Mouse (Mus musculus) limb, embryonic 12.5 days (tissue): ENCODE results near the gene Rbm15b. TPM values are rescaled to one million over a fixed set of nuclear protein-coding genes. Genes with fewer than 3 reads are reported as not detected.
A peak's percentile ranks its signal among the peaks of the same experiment; 100 is the strongest.

Experiments
- ATAC-seq: fragments of 200-750 bp; cut with Nextera tagmentation; 2 replicates; pipeline ENCODE4 v1.8.0; 2017; ENCODE audit warnings: low read depth, moderate TSS enrichment; ENCODE audit not compliant: insufficient number of reproducible peaks, insufficient read depth, low FRiP score, low TSS enrichment
- H3K27ac ChIP-seq: fragments of 300-500 bp; sonication (generic); 2 replicates; pipeline ENCODE4 v1.5.1; 2016; ENCODE audit warnings: mild to moderate bottlenecking, moderate library complexity
- H3K27me3 ChIP-seq: fragments of 300-500 bp; sonication (generic); 2 replicates; pipeline ENCODE4 v1.6.1; 2016; ENCODE audit warnings: mild to moderate bottlenecking, moderate library complexity
- H3K36me3 ChIP-seq: fragments of 300-500 bp; sonication (generic); 2 replicates; pipeline ENCODE4 v1.6.1; 2016; ENCODE audit warnings: mild to moderate bottlenecking, moderate library complexity
- H3K4me1 ChIP-seq: fragments of 300-500 bp; sonication (generic); replicated peaks from 2 replicates; pipeline ENCODE4 v1.6.1; 2016
- H3K4me2 ChIP-seq: fragments of 300-500 bp; sonication (generic); 2 replicates; pipeline ENCODE4 v1.6.1; 2016; ENCODE audit warnings: mild to moderate bottlenecking, moderate library complexity
- H3K4me3 ChIP-seq: fragments of 300-500 bp; sonication (generic); replicated peaks from 2 replicates; pipeline ENCODE4 v1.5.1; 2016; ENCODE audit warnings: mild to moderate bottlenecking
- H3K9ac ChIP-seq: fragments of 300-500 bp; sonication (generic); replicated peaks from 2 replicates; pipeline ENCODE4 v1.6.1; 2016; ENCODE audit warnings: mild to moderate bottlenecking, moderate library complexity
- H3K9me3 ChIP-seq: fragments of 300-500 bp; sonication (generic); 2 replicates; pipeline ENCODE4 v1.6.1; 2016; ENCODE audit warnings: mild to moderate bottlenecking, moderate library complexity
- WGBS: fragments of 180-500 bp; shearing (Covaris S2); methylation state at CpG from one replicate; pipeline ENCODE4 v1.1.7; 2016; 5-methylcytosine and 5-hydroxymethylcytosine counted together
- polyA plus RNA-seq: library from polyadenylated mRNA; unstranded; fragments of >200 nt; fragmentation: Nextera tagmentation; extraction: Ambion mirVana; gene quantifications from 2 replicates; pipeline ENCODE4 v1.2.1, GENCODE M21; 2016

The Rbm15b gene
- polyA plus RNA-seq, 1 experiment from 2014 or later, result 25.9 TPM

DNA sequence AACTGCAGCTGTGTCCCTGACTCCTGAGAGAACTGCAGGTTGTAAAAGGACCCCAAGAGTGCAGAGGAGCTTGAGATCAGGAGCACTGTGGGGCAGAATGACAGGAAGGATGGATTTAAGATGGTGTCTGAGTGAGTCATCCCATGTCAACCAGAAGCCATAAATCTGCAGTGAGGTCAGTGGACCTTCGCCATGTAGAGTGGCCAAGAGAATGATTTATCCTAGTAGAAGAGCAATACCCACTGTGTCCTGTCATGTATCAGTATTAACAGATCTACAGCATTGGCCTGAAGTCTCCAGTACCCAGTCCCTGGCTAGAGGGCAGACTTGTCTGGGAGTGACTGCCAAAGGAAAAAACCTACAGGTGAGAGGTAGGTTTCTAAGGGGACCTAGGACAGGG lies 11.7 kb upstream of the Rbm15b start:
- ATAC-seq, result no peak
- Histone ChIP-seq H3K36me3 (no peaks in the 10 kb centered on the region), H3K9ac (no peak overlapping the region), H3K4me2 (no peak overlapping the region), H3K27me3 (no peaks in the 10 kb centered on the region), H3K4me1 (no peaks in the 10 kb centered on the region), H3K9me3 (no peaks in the 10 kb centered on the region), H3K4me3 (no peak overlapping the region), H3K27ac (no peak overlapping the region)
- WGBS, result 72% methylated on average over 1 of the region's 1 CpGs

DNA sequence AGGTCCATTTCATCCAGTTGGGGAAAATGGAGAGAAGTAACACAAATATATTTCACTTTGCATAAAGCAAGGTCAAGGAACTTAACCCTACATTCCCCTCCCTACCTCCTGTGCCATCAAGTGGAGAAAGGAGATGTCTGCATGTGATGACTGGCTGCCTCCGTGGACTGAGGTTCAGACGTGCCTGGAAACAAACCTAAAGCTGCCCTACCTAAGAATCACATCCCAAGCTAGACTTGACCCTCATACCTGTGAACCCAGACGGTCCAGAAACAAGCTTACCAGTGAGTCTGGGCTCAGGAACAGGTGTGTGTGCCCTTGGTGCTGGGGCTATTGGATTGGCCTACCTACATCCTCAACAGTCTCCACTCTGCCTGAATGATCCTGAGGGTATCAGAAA lies 6.1 kb upstream of the Rbm15b start:
- Histone ChIP-seq H3K4me1 (peaks cover 26% of the 10 kb centered on the region), H3K27me3 (no peaks in the 10 kb centered on the region), H3K9ac (no peak overlapping the region), H3K4me3 (0 out of 2 replicates have a peak overlapping the region, but pooled peaks have one; percentile 1), H3K4me2 (peak overlapping the region; percentile 78), H3K27ac (no peak overlapping the region), H3K36me3 (peaks cover 25% of the 10 kb centered on the region), H3K9me3 (no peaks in the 10 kb centered on the region)
- WGBS, result 53% methylated on average over 3 of the region's 3 CpGs
- ATAC-seq, result no peak

DNA sequence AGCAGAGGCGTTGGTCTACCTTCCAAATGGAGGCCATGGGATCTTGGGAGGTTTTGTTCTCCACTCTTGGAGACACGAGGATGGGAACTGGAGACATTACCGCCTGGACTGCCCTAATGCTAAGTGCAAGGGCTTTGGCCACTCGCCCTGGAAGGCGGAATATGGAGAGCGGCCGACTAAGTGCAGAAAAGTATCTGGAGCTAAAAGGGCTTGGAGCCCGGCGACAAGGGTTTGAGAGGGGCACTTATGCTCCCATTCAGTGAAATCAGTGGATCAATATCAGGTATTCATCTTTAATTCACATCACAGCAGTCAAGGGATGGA lies 5.3 kb upstream of the Rbm15b start:
- Histone ChIP-seq H3K27me3 (no peaks in the 10 kb centered on the region), H3K4me1 (peaks cover 32% of the 10 kb centered on the region), H3K27ac (peak overlapping the region; percentile 91), H3K9ac (peak overlapping the region; percentile 75), H3K36me3 (peaks cover 33% of the 10 kb centered on the region), H3K4me2 (peak overlapping the region; percentile 78), H3K9me3 (no peaks in the 10 kb centered on the region), H3K4me3 (peak overlapping the region; percentile 93)
- no peak for ATAC-seq
- WGBS, result 1% methylated on average over 9 of the region's 9 CpGs

DNA sequence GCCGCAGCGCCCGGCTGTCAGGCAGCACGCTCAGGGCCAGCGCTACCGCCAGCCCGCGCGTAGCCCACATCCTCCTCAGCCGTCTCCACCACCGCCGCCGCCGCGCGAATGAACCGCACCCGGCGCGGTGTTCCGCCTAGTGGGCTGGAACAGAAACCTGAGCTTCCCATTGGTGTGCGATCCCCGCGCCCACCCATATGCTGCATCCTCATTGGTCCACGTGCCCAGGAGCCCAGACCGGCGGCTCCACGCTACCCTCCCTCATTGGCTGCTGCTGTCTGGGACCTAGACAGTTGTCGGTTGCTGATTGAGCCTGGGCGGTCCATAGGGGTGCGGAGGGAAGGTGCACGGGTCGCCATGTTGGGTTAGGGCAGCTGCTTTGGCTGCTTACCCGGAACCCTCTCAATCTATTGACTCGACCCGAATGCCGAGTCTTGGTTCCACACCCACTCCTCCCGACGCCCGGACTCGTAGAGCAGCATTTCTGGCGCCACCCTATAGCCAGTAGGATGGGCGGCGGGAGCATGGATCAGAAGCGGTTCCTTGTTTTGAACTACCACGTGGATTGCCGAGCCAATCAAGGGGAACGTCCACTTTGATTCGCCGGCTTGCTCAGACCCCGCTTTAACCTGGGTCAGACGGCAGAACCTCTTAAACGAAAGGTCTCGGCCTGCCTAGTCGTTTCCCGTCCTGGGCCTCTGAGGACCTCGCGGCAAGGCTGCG lies 4.8 kb upstream of the Rbm15b start, which contains the start of gene Manf:
TSS of gene Manf (minus strand) at position 151 of the 723 bp plus-strand sequence.
- Histone ChIP-seq H3K4me2 (peak within 1 kb of the TSS; percentile 78), H3K9me3 (no peaks in the 10 kb centered on the region), H3K36me3 (peaks cover 34% of the 10 kb centered on the region), H3K27ac (peak within 1 kb of the TSS; percentile 91), H3K4me3 (peak within 1 kb of the TSS; percentile 93), H3K4me1 (peaks cover 36% of the 10 kb centered on the region), H3K9ac (peak within 1 kb of the TSS; percentile 89), H3K27me3 (no peaks in the 10 kb centered on the region)
- ATAC-seq, result peak; percentile 99
- under 1% methylated on average over 59 of the region's 59 CpGs for WGBS

DNA sequence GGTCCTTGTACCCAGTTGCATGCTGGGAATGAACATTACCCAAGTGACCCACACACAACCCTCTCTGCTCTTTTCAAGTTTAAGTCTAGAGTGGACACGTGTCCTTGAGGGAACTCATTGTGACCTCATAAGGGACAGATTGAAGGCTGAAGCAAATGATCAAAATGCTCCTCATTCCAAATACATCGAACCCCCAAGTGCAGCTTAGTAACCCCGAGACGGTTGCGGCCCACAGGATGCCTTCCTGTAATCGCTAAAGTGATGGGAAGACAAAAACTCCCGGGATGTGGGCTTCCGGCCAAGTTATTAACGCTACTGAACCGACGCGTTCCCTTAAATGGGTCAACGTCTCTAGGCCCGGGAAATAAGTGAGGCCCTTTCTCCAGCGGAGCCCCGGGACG lies 4.1 kb upstream of the Rbm15b start:
- WGBS, result 1% methylated on average over 17 of the region's 17 CpGs
- Histone ChIP-seq H3K36me3 (peaks cover 34% of the 10 kb centered on the region), H3K9me3 (no peaks in the 10 kb centered on the region), H3K9ac (peak overlapping the region; percentile 89), H3K4me2 (peak overlapping the region; percentile 65), H3K27ac (peak overlapping the region; percentile 90), H3K27me3 (no peaks in the 10 kb centered on the region), H3K4me1 (peaks cover 36% of the 10 kb centered on the region), H3K4me3 (peak overlapping the region; percentile 93)
- no peak for ATAC-seq

DNA sequence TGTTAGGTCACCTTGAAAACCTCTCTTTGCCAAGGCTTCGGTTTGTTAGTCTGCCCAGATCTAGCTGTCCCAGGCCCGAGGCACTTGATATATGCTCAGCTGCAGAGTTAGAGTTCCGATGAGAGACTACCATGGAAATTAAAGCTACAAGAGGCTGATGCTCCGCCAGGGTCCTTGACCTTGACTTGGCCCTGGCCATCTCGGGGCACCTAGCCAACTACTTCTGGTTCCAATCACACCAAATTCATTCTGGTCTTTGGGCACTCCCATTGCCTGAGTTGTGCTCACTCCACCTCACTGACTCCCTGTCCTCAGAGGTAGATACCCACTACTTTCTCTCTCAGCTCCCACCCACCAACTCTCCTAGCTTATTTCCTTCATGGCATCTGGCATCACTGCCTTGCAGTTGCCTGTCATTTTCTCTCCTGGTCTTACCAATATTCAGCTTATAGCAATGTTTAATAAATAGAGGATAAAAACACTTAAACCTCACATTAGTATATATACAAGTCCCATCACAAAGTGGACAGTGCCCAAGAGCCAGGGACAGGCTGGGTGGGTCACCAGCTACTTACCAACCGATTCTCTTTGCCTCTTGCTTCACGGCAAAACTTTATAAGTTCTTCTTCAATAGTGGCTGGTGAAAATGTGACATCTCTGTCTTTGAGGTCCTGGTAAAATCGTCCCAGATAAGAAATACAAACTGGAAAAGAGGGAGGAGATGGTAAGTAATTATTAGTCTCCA lies 3.4 kb upstream of the Rbm15b start:
- H3K27ac ChIP-seq, result no peak overlapping the region
- H3K4me3 ChIP-seq, result peak overlapping the region; percentile 93
- peaks cover 36% of the 10 kb centered on the region for H3K4me1 ChIP-seq
- peaks cover 34% of the 10 kb centered on the region for H3K36me3 ChIP-seq
- WGBS, result 68% methylated on average over 8 of the region's 8 CpGs
- H3K4me2 ChIP-seq, result peak overlapping the region; percentile 65
- no peaks in the 10 kb centered on the region for H3K9me3 ChIP-seq
- peak overlapping the region; percentile 89 for H3K9ac ChIP-seq
- no peak for ATAC-seq
- H3K27me3 ChIP-seq, result no peaks in the 10 kb centered on the region

DNA sequence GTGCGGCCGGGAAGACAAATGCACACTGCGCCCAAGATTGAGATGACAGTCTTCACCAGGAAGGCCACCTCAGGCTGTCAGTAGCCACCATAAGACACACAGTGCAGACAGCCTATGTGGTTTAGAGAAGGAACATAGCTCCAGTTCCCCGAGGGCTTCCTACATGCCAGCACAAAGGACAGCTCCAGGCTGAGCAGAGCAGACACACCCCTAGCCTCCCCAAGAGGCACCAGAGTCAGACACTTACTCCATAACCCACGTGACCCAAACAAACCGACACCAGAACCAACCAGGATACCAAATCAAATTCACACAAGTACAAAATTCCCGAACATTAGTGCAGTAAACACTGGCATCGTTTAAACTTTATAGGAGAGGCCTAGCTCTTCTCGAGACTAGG lies 2.1 kb upstream of the Rbm15b start:
- ATAC-seq, result no peak
- no peak overlapping the region for H3K9ac ChIP-seq
- no peak overlapping the region for H3K4me3 ChIP-seq
- no peaks in the 10 kb centered on the region for H3K27me3 ChIP-seq
- peaks cover 50% of the 10 kb centered on the region for H3K4me1 ChIP-seq
- 83% methylated on average over 9 of the region's 9 CpGs for WGBS
- H3K36me3 ChIP-seq, result peaks cover 48% of the 10 kb centered on the region
- H3K9me3 ChIP-seq, result no peaks in the 10 kb centered on the region
- H3K4me2 ChIP-seq, result no peak overlapping the region
- H3K27ac ChIP-seq, result no peak overlapping the region

DNA sequence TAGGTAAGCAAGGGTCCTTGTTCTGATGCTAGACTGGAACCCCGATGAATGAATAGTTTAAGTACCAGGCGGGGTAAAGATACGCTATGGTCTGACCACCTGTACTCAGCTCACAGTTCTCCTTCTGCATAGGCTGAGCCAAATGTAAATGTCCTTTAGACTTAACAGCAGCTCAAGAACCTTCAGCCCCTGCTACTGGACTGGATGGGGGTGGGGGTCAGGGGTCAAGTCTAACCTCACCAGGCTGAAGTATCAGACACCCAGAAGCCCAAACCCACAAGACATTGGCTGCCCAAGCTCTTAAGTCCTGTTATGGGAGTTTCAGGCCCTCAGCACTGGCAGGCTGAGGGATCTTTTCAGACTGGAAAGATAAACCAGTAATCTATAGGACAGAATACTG lies 1.1 kb upstream of the Rbm15b start:
- no peak overlapping the region for H3K4me3 ChIP-seq

DNA sequence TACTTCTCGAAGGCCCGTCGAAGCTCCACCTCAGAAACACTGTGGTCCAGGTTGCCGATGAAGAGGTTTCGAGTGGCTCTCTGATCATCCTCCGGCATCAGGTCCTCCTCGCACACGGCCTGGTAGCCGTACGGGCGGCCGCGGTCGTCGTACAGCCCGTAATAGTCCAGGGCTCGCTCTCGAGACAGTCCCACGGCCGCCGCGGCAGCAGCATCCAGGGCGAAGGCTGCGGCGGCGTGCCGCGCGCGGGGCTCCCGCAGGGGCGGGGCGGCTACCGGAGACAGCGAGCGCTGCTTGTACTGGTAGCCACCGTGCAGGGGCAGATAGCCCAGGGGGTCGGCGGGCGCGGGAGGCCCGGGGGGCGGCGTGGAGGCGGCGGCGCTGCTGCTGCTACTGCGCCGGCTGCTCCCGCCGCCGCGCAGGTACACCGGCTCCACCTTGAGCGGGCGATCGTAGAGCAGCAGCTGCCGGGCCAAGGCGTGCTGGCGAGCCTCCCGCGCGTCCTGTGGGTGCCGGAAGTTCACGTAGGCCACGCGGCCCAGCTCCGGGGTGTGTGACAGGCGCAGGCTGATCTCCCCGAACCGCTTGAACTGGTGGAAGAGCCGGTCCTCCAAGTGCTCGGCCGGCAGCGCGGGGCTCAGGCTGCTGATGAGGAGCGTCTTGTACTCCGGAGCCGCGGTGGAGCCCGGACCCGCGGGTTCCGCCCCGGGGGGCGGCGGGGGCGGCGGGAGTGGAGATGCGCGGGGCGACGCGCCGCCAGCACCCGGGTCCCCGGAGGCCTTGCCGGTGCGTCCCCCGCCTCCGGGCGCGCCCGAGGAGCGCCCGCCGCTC lies 1.1 kb downstream of the Rbm15b start:
- Histone ChIP-seq H3K36me3 (peaks cover 77% of the 10 kb centered on the region), H3K27ac (peak overlapping the region; percentile 93), H3K4me3 (peak overlapping the region; percentile 96), H3K4me1 (peaks cover 73% of the 10 kb centered on the region), H3K9me3 (no peaks in the 10 kb centered on the region), H3K4me2 (peak overlapping the region; percentile 98), H3K9ac (peak overlapping the region; percentile 99), H3K27me3 (no peaks in the 10 kb centered on the region)
- under 1% methylated on average over 82 of the region's 107 CpGs for WGBS
- ATAC-seq, result no peak

More for the DNA sequence above, 1.1 kb upstream of the Rbm15b start:
- Histone ChIP-seq H3K9ac (no peak overlapping the region), H3K27ac (no peak overlapping the region), H3K9me3 (no peaks in the 10 kb centered on the region), H3K4me2 (no peak overlapping the region), H3K27me3 (no peaks in the 10 kb centered on the region), H3K36me3 (peaks cover 55% of the 10 kb centered on the region), H3K4me1 (peaks cover 55% of the 10 kb centered on the region)
- ATAC-seq, result no peak
- 96% methylated on average over 3 of the region's 3 CpGs for WGBS

DNA sequence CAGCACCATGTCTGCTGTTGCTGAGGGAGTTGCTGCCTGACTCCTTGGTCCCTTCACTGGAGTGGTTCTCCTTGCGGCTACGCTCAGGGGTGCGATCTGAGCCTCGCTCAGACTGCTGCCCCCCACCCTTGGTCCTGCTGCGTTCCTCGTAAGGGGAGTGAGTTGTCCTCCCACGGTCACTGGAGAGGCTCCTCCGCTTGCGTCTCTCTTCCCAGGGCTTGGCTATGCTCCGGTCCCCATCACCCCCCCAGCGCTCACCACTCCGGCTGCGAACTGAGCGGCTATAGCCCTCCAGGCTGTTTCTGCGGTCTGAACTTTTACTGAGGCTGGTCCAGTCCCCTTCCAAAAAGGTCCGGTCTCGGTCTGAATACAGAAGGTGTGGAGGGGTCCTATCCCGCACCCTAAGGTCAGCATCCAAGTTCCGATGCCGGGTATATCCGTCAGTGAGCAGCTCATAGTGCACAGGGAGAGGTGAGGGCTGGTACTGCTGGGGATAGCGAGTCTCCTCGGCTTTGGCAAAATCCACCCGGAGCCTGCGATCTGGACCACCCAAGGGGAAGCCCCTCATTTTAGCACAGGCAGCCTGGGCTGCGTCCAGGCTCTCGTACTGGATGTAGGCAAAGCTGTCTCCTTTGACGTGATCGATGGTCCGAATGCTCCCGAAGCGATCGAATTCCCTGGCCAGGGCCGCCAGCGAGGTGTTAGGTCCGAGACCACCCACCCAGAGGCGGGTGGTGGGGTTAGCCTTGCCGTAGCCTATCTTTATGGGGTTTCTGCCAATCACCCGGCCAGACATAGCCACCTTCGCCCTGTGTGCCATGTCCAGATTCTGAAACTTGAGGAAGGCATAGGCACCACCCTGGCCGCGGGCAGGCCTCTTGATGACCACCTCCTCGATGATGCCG lies 2.0 kb downstream of the Rbm15b start:
- WGBS, result 21% methylated on average over 44 of the region's 44 CpGs
- Histone ChIP-seq H3K27ac (peak overlapping the region; percentile 93), H3K4me1 (peaks cover 67% of the 10 kb centered on the region), H3K4me3 (peak overlapping the region; percentile 96), H3K27me3 (no peaks in the 10 kb centered on the region), H3K4me2 (peak overlapping the region; percentile 98), H3K9ac (peak overlapping the region; percentile 99), H3K9me3 (no peaks in the 10 kb centered on the region), H3K36me3 (peaks cover 76% of the 10 kb centered on the region)
- no peak for ATAC-seq
